Mouse (Mus musculus) embryonic fibroblast, embryonic 13.5 days (primary cell): ENCODE results near the gene Ankrd26.
A peak's percentile ranks its signal among the peaks of the same experiment; 100 is the strongest.

Experiments used
- CTCF ChIP-seq: IDR thresholded peaks from 2 replicates; pipeline ENCODE4 v1.5.1; 2011; ENCODE audit warnings: mild to moderate bottlenecking, control low read depth, low read length, moderate library complexity, borderline replicate concordance; ENCODE audit not compliant: insufficient read depth
- POLR2A ChIP-seq: IDR thresholded peaks from 2 replicates; pipeline ENCODE4 v1.6.1; 2011; ENCODE audit warnings: low read depth, mild to moderate bottlenecking, control low read depth, low read length, moderate library complexity

- no peak for TF ChIP-seq CTCF
- TF ChIP-seq POLR2A = peak; percentile 96
Measured at GRCm38 (mm10) chr6:118478957-118479708, 82.9 kb downstream of the Ankrd26 start, which contains the start of gene Zfp9.
